Comparison of ENCODE assay signal across 8 mouse cellular contexts in genomic region chr15:97498375-97498774, GRCm38 (mm10).
DNase-seq lines count a peak whose midpoint lies in the region; ATAC-seq and TF ChIP-seq lines count a peak whose summit lies in the region.

No protein-coding gene starts in this region.

- H3K27ac ChIP-seq in kidney, embryonic 14.5 days (ENCODE audit: low read depth, low read length): no peak overlapping the region
- H3K27ac ChIP-seq in lung, postnatal 0 days (ENCODE audit: low read length): 0 out of 2 replicates have a peak overlapping the region, but pooled peaks have one; percentile 0

- intact Hi-C loops in left cerebral cortex, postnatal 36 days (cut with DNase I): no loop called here

- no peak overlapping the region for H3K4me2 ChIP-seq in kidney, embryonic 14.5 days (replicated peaks; ENCODE audit: low read depth, low read length)
- no peak overlapping the region for H3K4me2 ChIP-seq in lung, postnatal 0 days (replicated peaks; ENCODE audit: low read depth, low read length)

- H3K9ac ChIP-seq in kidney, embryonic 14.5 days (ENCODE audit: low read depth, low read length): no peak overlapping the region
- H3K9ac ChIP-seq in lung, postnatal 0 days (replicated peaks; ENCODE audit: low read depth): no peak overlapping the region

- TF ChIP-seq CTCF in lung, postnatal 0 days (IDR thresholded peaks at IDR 0.05): peak; percentile 32; the same call in 1 of the 2 replicates

- no peaks in the 10 kb centered on the region for H3K27me3 ChIP-seq in kidney, embryonic 14.5 days (ENCODE audit: control insufficient read depth, insufficient read depth, low read length)
- H3K27me3 ChIP-seq in lung, postnatal 0 days (replicated peaks; ENCODE audit: insufficient read depth, low read length): no peaks in the 10 kb centered on the region

- H3K4me1 ChIP-seq in kidney, embryonic 14.5 days (ENCODE audit: control insufficient read depth, insufficient read depth, low read length): no peaks in the 10 kb centered on the region
- H3K4me1 ChIP-seq in lung, postnatal 0 days (ENCODE audit: insufficient read depth, low read depth, low read length): no peaks in the 10 kb centered on the region

- H3K9me3 ChIP-seq in kidney, embryonic 14.5 days (ENCODE audit: control insufficient read depth, low read length): peaks cover 5% of the 10 kb centered on the region; the same call in 1 of the 2 replicates
- H3K9me3 ChIP-seq in lung, postnatal 0 days (ENCODE audit: low read length): no peaks in the 10 kb centered on the region

- 90% methylated on average over 3 of the region's 3 CpGs for WGBS in kidney, embryonic 14.5 days
- WGBS in lung, postnatal 0 days: 87% methylated on average over 3 of the region's 3 CpGs

- H3K36me3 ChIP-seq in kidney, embryonic 14.5 days (ENCODE audit: control insufficient read depth, insufficient read depth, low read length): no peaks in the 10 kb centered on the region
- no peaks in the 10 kb centered on the region for H3K36me3 ChIP-seq in lung, postnatal 0 days (ENCODE audit: insufficient read depth, low read length)

- TF ChIP-seq EP300 in lung, postnatal 0 days (IDR thresholded peaks at IDR 0.05): no peak

- DNase-seq in kidney, adult 9 months: peak; percentile 18
- peak; percentile 45 for DNase-seq in ES-CJ7 (ENCODE audit: low read depth, low spot score)
- DNase-seq in lung, postnatal 0 days (ENCODE audit: low spot score): peak; percentile 5
- peak; percentile 22 to 54 for DNase-seq in thymus, adult 18-20 months
- no peak for DNase-seq in left cerebral cortex, postnatal 36 days (ENCODE audit: low spot score in 2 of 2)
- no peak for DNase-seq in gastrocnemius, postnatal 10 days
- DNase-seq in right cerebral cortex, postnatal 36 days (ENCODE audit: low spot score in 2 of 2): no peak

- ATAC-seq in kidney, embryonic 14.5 days (ENCODE audit: low FRiP score, low TSS enrichment): no peak
- ATAC-seq in lung, postnatal 0 days: no peak

- H3K4me3 ChIP-seq in kidney, embryonic 14.5 days (ENCODE audit: low read length): no peak overlapping the region
- no peak overlapping the region for H3K4me3 ChIP-seq in lung, postnatal 0 days (ENCODE audit: low read depth, low read length)

Comparison
In these comparisons a context has a peak if more than half of its experiments do, and no peak if none do; other contexts are left out.
1. DNase-seq: peak in kidney, adult 9 months (single experiment), ES-CJ7 (single experiment), lung, postnatal 0 days (single experiment) and thymus, adult 18-20 months (2 of 2); none in left cerebral cortex, postnatal 36 days (0 of 2), gastrocnemius, postnatal 10 days (single experiment) and right cerebral cortex, postnatal 36 days (0 of 2).